Mouse (Mus musculus) hindbrain, embryonic 16.5 days (tissue): Measurements from ENCODE around the gene Sin3a. TPM values are rescaled to one million over a fixed set of nuclear protein-coding genes. Genes with fewer than 3 reads are reported as not detected.

Source experiments
- ATAC-seq: fragments of 200-750 bp; cut with Nextera tagmentation; 2 replicates; pipeline ENCODE4 v1.8.0; 2017; ENCODE audit warnings: moderate TSS enrichment, moderate library complexity
- H3K27ac ChIP-seq: fragments of 300-500 bp; sonication (generic); 2 replicates; pipeline ENCODE4 v1.5.1; 2014; ENCODE audit warnings: low read depth, mild to moderate bottlenecking, control low read depth, low read length, moderate library complexity
- H3K27me3 ChIP-seq: fragments of 300-500 bp; sonication (generic); replicated peaks from 2 replicates; pipeline ENCODE4 v1.6.1; 2014; ENCODE audit warnings: low read length; ENCODE audit not compliant: control insufficient read depth, insufficient read depth
- H3K36me3 ChIP-seq: fragments of 300-500 bp; sonication (generic); 2 replicates; pipeline ENCODE4 v1.6.1; 2014; ENCODE audit warnings: mild to moderate bottlenecking, low read length, moderate library complexity, mixed read lengths; ENCODE audit not compliant: control insufficient read depth, insufficient read depth
- H3K4me1 ChIP-seq: fragments of 300-500 bp; sonication (generic); 2 replicates; pipeline ENCODE4 v1.6.1; 2014; ENCODE audit warnings: low read depth, low read length; ENCODE audit not compliant: control insufficient read depth, insufficient read depth
- H3K4me2 ChIP-seq: fragments of 300-500 bp; sonication (generic); 2 replicates; pipeline ENCODE4 v1.6.1; 2014; ENCODE audit warnings: mild to moderate bottlenecking, low read length, control low read depth, moderate library complexity
- H3K4me3 ChIP-seq: fragments of 300-500 bp; sonication (generic); 2 replicates; pipeline ENCODE4 v1.5.1; 2014; ENCODE audit warnings: mild to moderate bottlenecking, low read length, control low read depth, moderate library complexity
- H3K9ac ChIP-seq: fragments of 300-500 bp; sonication (generic); 2 replicates; pipeline ENCODE4 v1.6.1; 2014; ENCODE audit warnings: low read depth, mild to moderate bottlenecking, control low read depth, low read length, moderate library complexity
- H3K9me3 ChIP-seq: fragments of 300-500 bp; sonication (generic); 2 replicates; pipeline ENCODE4 v1.6.1; 2014; ENCODE audit warnings: mild to moderate bottlenecking, low read length, moderate library complexity; ENCODE audit not compliant: control insufficient read depth
- WGBS: fragments of 180-500 bp; shearing (Covaris S2); extraction: QIAGEN DNeasy Blood & Tissue Kit; methylation state at CpG from one replicate; pipeline ENCODE4 v1.1.7; 2014; 5-methylcytosine and 5-hydroxymethylcytosine counted together
- polyA plus RNA-seq: library from polyadenylated mRNA; unstranded; fragments of >200 nt; fragmentation: Nextera tagmentation; extraction: Ambion mirVana; gene quantifications from 2 replicates; pipeline ENCODE4 v1.2.1, GENCODE M21; 2015

Gene Sin3a
- polyA plus RNA-seq, 1 experiment from 2014 or later = 19.6 TPM

GRCm38 (mm10) chr9:57146451-57147066 lies 74.7 kb downstream of the Sin3a start:
- ATAC-seq = no peak
- H3K4me3 ChIP-seq = no peak overlapping the region; the same call in 1 of the 2 replicates
- no peaks in the 10 kb centered on the region for H3K9me3 ChIP-seq
- H3K9ac ChIP-seq = no peak overlapping the region; the same call in 1 of the 2 replicates
- H3K4me1 ChIP-seq = peaks cover 15% of the 10 kb centered on the region
- H3K27me3 ChIP-seq = no peaks in the 10 kb centered on the region
- 84% methylated on average over 17 of the region's 17 CpGs for WGBS
- no peak overlapping the region for H3K27ac ChIP-seq
- H3K36me3 ChIP-seq = peaks cover 6% of the 10 kb centered on the region; the same call in 1 of the 2 replicates
- peak overlapping the region; percentile 74 for H3K4me2 ChIP-seq

GRCm38 (mm10) chr9:57147205-57148143 lies 75.6 kb downstream of the Sin3a start:
- peak overlapping the region; percentile 43 for H3K4me3 ChIP-seq

GRCm38 (mm10) chr9:57148144-57148878 lies 76.5 kb downstream of the Sin3a start, which contains the start of gene Neil1:
TSS of gene Neil1 (minus strand) at chr9:57148305.
- H3K27ac ChIP-seq = peak within 1 kb of the TSS; percentile 89
- H3K4me2 ChIP-seq = peak within 1 kb of the TSS; percentile 74
- ATAC-seq = peak; percentile 94
- H3K9me3 ChIP-seq = no peaks in the 10 kb centered on the region
- H3K36me3 ChIP-seq = 0 out of 2 replicates have a peak, but pooled peaks cover 3% of the 10 kb centered on the region
- peaks cover 15% of the 10 kb centered on the region for H3K4me1 ChIP-seq
- H3K27me3 ChIP-seq = no peaks in the 10 kb centered on the region
- peak within 1 kb of the TSS; percentile 43 for H3K4me3 ChIP-seq
- peak within 1 kb of the TSS; percentile 72 for H3K9ac ChIP-seq
- 2% methylated on average over 27 of the region's 27 CpGs for WGBS

More at GRCm38 (mm10) chr9:57147205-57148143, 75.6 kb downstream of the Sin3a start:
- Histone ChIP-seq H3K4me2 (peak overlapping the region; percentile 74), H3K36me3 (0 out of 2 replicates have a peak, but pooled peaks cover 3% of the 10 kb centered on the region), H3K9me3 (no peaks in the 10 kb centered on the region), H3K9ac (peak overlapping the region; percentile 72), H3K4me1 (peaks cover 15% of the 10 kb centered on the region), H3K27ac (peak overlapping the region; percentile 89), H3K27me3 (no peaks in the 10 kb centered on the region)
- 8% methylated on average over 19 of the region's 19 CpGs for WGBS
- ATAC-seq = peak; percentile 27

GRCm38 (mm10) chr9:57149021-57149420 lies 77.2 kb downstream of the Sin3a start:
- WGBS = 61% methylated on average over 6 of the region's 6 CpGs
- Histone ChIP-seq H3K27ac (peak overlapping the region; percentile 89), H3K36me3 (0 out of 2 replicates have a peak, but pooled peaks cover 3% of the 10 kb centered on the region), H3K27me3 (no peaks in the 10 kb centered on the region), H3K4me1 (peaks cover 15% of the 10 kb centered on the region), H3K4me2 (peak overlapping the region; percentile 74), H3K9me3 (no peaks in the 10 kb centered on the region), H3K4me3 (peak overlapping the region; percentile 43), H3K9ac (peak overlapping the region; percentile 72)
- no peak for ATAC-seq

GRCm38 (mm10) chr9:57150192-57150591 lies 78.4 kb downstream of the Sin3a start:
- Histone ChIP-seq H3K4me3 (no peak overlapping the region), H3K36me3 (peaks cover 4% of the 10 kb centered on the region; the same call in 1 of the 2 replicates), H3K4me2 (no peak overlapping the region), H3K27me3 (no peaks in the 10 kb centered on the region), H3K27ac (no peak overlapping the region), H3K4me1 (peaks cover 15% of the 10 kb centered on the region), H3K9ac (no peak overlapping the region), H3K9me3 (no peaks in the 10 kb centered on the region)
- no peak for ATAC-seq
- WGBS = 89% methylated on average over 5 of the region's 5 CpGs

- Histone ChIP-seq H3K36me3 (peaks cover 11% of the 10 kb centered on the region), H3K27ac (no peak overlapping the region), H3K4me1 (peaks cover 22% of the 10 kb centered on the region), H3K4me2 (no peak overlapping the region), H3K9me3 (no peaks in the 10 kb centered on the region), H3K4me3 (no peak overlapping the region), H3K27me3 (no peaks in the 10 kb centered on the region), H3K9ac (no peak overlapping the region)
- no peak for ATAC-seq
- WGBS = 47% methylated on average over 6 of the region's 6 CpGs
Observed at GRCm38 (mm10) chr9:57152331-57152730, 80.5 kb downstream of the Sin3a start.

- Histone ChIP-seq H3K4me2 (no peak overlapping the region), H3K4me3 (no peak overlapping the region), H3K27me3 (no peaks in the 10 kb centered on the region), H3K4me1 (peaks cover 22% of the 10 kb centered on the region), H3K9ac (no peak overlapping the region), H3K27ac (no peak overlapping the region), H3K9me3 (no peaks in the 10 kb centered on the region), H3K36me3 (peaks cover 11% of the 10 kb centered on the region)
- no peak for ATAC-seq
- WGBS = 93% methylated on average over 7 of the region's 7 CpGs
Observed at GRCm38 (mm10) chr9:57156383-57156782, 84.5 kb downstream of the Sin3a start.

GRCm38 (mm10) chr9:57156823-57157222 lies 85.0 kb downstream of the Sin3a start:
- no peak for ATAC-seq
- peak overlapping the region; percentile 87; the same call in 1 of the 2 replicates for H3K4me2 ChIP-seq
- H3K4me1 ChIP-seq = peaks cover 22% of the 10 kb centered on the region
- WGBS = 91% methylated on average over 8 of the region's 8 CpGs
- peaks cover 11% of the 10 kb centered on the region for H3K36me3 ChIP-seq
- H3K9me3 ChIP-seq = no peaks in the 10 kb centered on the region
- H3K4me3 ChIP-seq = no peak overlapping the region
- no peak overlapping the region for H3K27ac ChIP-seq
- peak overlapping the region; percentile 81; the same call in 1 of the 2 replicates for H3K9ac ChIP-seq
- no peaks in the 10 kb centered on the region for H3K27me3 ChIP-seq
